Mouse (Mus musculus): ENCODE results near the gene Pde6g. TPM values are rescaled to one million over a fixed set of nuclear protein-coding genes. Genes with fewer than 3 reads are reported as not detected.
A peak's percentile ranks its signal among the peaks of the same experiment; 100 is the strongest.

The Pde6g gene
- polyA plus RNA-seq, 1 experiment from 2014 or later, result 0.27 TPM

- H3K9ac ChIP-seq, result no peak overlapping the region
- H3K27me3 ChIP-seq (replicated peaks), result no peaks in the 10 kb centered on the region
- no peak overlapping the region for H3K27ac ChIP-seq
- H3K9me3 ChIP-seq, result no peaks in the 10 kb centered on the region
- H3K4me2 ChIP-seq (replicated peaks), result no peak overlapping the region
- no peak for ATAC-seq (ENCODE audit: low FRiP score, low read depth)
- H3K36me3 ChIP-seq, result peaks cover 56% of the 10 kb centered on the region
- 92% methylated on average over 5 of the region's 5 CpGs for WGBS
- H3K4me3 ChIP-seq, result no peak overlapping the region
- H3K4me1 ChIP-seq, result peaks cover 25% of the 10 kb centered on the region
Measured at GRCm38 (mm10) chr11:120464365-120464764, 11.1 kb upstream of the Pde6g start.

GRCm38 (mm10) chr11:120463536-120463935 is 10.2 kb upstream of the Pde6g start:
- H3K9me3 ChIP-seq, result no peaks in the 10 kb centered on the region
- H3K4me1 ChIP-seq, result peaks cover 23% of the 10 kb centered on the region
- H3K4me2 ChIP-seq (replicated peaks), result no peak overlapping the region
- no peak overlapping the region for H3K9ac ChIP-seq
- H3K4me3 ChIP-seq, result no peak overlapping the region
- WGBS, result 96% methylated on average over 2 of the region's 2 CpGs
- H3K27me3 ChIP-seq (replicated peaks), result no peaks in the 10 kb centered on the region
- H3K27ac ChIP-seq, result no peak overlapping the region
- peaks cover 53% of the 10 kb centered on the region for H3K36me3 ChIP-seq
- ATAC-seq (ENCODE audit: low FRiP score, low read depth), result no peak

GRCm38 (mm10) chr11:120458847-120459597 is 5.7 kb upstream of the Pde6g start:
- ATAC-seq (ENCODE audit: low FRiP score, low read depth), result no peak
- Histone ChIP-seq H3K36me3 (peaks cover 41% of the 10 kb centered on the region), H3K9me3 (no peaks in the 10 kb centered on the region), H3K4me2 (replicated peaks) (peak overlapping the region; percentile 95), H3K27ac (no peak overlapping the region), H3K27me3 (replicated peaks) (no peaks in the 10 kb centered on the region), H3K4me1 (peaks cover 16% of the 10 kb centered on the region; the same call in 1 of the 2 replicates), H3K9ac (peak overlapping the region; percentile 95), H3K4me3 (peak overlapping the region; percentile 93)
- 72% methylated on average over 6 of the region's 6 CpGs for WGBS

GRCm38 (mm10) chr11:120457772-120458751 is 4.8 kb upstream of the Pde6g start, which contains the start of the genes Oxld1 and Ccdc137:
Oxld1 (minus strand) TSS chr11:120458068.
Ccdc137 (plus strand) TSS chr11:120458115.
- peaks cover 32% of the 10 kb centered on the region for H3K36me3 ChIP-seq
- peak within 1 kb of the TSS; percentile 95 for H3K4me2 ChIP-seq (replicated peaks)
- no peaks in the 10 kb centered on the region for H3K27me3 ChIP-seq (replicated peaks)
- no peaks in the 10 kb centered on the region for H3K9me3 ChIP-seq
- peak within 1 kb of the TSS; percentile 93 for H3K4me3 ChIP-seq
- peak within 1 kb of the TSS; percentile 62; the same call in 1 of the 2 replicates for H3K27ac ChIP-seq
- WGBS, result 5% methylated on average over 62 of the region's 62 CpGs
- peaks cover 16% of the 10 kb centered on the region; the same call in 1 of the 2 replicates for H3K4me1 ChIP-seq
- peak within 1 kb of the TSS; percentile 95 for H3K9ac ChIP-seq
- ATAC-seq (ENCODE audit: low FRiP score, low read depth), result peak; percentile 86

- Histone ChIP-seq H3K36me3 (peaks cover 26% of the 10 kb centered on the region), H3K27me3 (replicated peaks) (no peaks in the 10 kb centered on the region), H3K4me2 (replicated peaks) (peak overlapping the region; percentile 95), H3K9ac (peak overlapping the region; percentile 95), H3K4me1 (peaks cover 16% of the 10 kb centered on the region; the same call in 1 of the 2 replicates), H3K9me3 (no peaks in the 10 kb centered on the region), H3K27ac (peak overlapping the region; percentile 62; the same call in 1 of the 2 replicates), H3K4me3 (peak overlapping the region; percentile 93)
- WGBS, result 36% methylated on average over 14 of the region's 14 CpGs
- no peak for ATAC-seq (ENCODE audit: low FRiP score, low read depth)
Measured at GRCm38 (mm10) chr11:120457370-120457769, 4.1 kb upstream of the Pde6g start.

- H3K27ac ChIP-seq, result no peak overlapping the region
- peaks cover 16% of the 10 kb centered on the region; the same call in 1 of the 2 replicates for H3K4me1 ChIP-seq
- H3K27me3 ChIP-seq (replicated peaks), result no peaks in the 10 kb centered on the region
- H3K9ac ChIP-seq, result no peak overlapping the region
- 93% methylated on average over 7 of the region's 7 CpGs for whole genome bisulfite sequencing
- peaks cover 7% of the 10 kb centered on the region for H3K36me3 ChIP-seq
- no peak overlapping the region for H3K4me3 ChIP-seq
- H3K4me2 ChIP-seq (replicated peaks), result no peak overlapping the region
- no peaks in the 10 kb centered on the region for H3K9me3 ChIP-seq
- ATAC-seq (ENCODE audit: low FRiP score, low read depth), result no peak
Measured at GRCm38 (mm10) chr11:120455413-120455812, 2.1 kb upstream of the Pde6g start.

GRCm38 (mm10) chr11:120454965-120455364 is 1.7 kb upstream of the Pde6g start:
- Histone ChIP-seq H3K4me2 (replicated peaks) (no peak overlapping the region), H3K9me3 (no peaks in the 10 kb centered on the region), H3K36me3 (peaks cover 5% of the 10 kb centered on the region), H3K4me3 (no peak overlapping the region), H3K27me3 (replicated peaks) (no peaks in the 10 kb centered on the region), H3K27ac (no peak overlapping the region), H3K9ac (no peak overlapping the region), H3K4me1 (peaks cover 16% of the 10 kb centered on the region; the same call in 1 of the 2 replicates)
- 92% methylated on average over 4 of the region's 4 CpGs for WGBS
- ATAC-seq (ENCODE audit: low FRiP score, low read depth), result no peak

- H3K36me3 ChIP-seq, result no peaks in the 10 kb centered on the region
- 0 out of 2 replicates have a peak, but pooled peaks cover 6% of the 10 kb centered on the region for H3K4me1 ChIP-seq
- H3K27ac ChIP-seq, result no peak overlapping the region
- no peak overlapping the region for H3K9ac ChIP-seq
- 0 out of 2 replicates have a peak, but pooled peaks cover 3% of the 10 kb centered on the region for H3K27me3 ChIP-seq (replicated peaks)
- 83% methylated on average over 3 of the region's 3 CpGs for WGBS
- no peak overlapping the region for H3K4me3 ChIP-seq
- ATAC-seq (ENCODE audit: low FRiP score, low read depth), result no peak
- H3K4me2 ChIP-seq (replicated peaks), result no peak overlapping the region
- H3K9me3 ChIP-seq, result no peaks in the 10 kb centered on the region
Measured at GRCm38 (mm10) chr11:120452246-120452645, 1.1 kb downstream of the Pde6g start.

GRCm38 (mm10) chr11:120447179-120447578 is 6.1 kb downstream of the Pde6g start:
- Histone ChIP-seq H3K36me3 (no peaks in the 10 kb centered on the region), H3K27ac (no peak overlapping the region), H3K9me3 (no peaks in the 10 kb centered on the region), H3K27me3 (replicated peaks) (0 out of 2 replicates have a peak, but pooled peaks cover 3% of the 10 kb centered on the region), H3K4me1 (no peaks in the 10 kb centered on the region), H3K9ac (no peak overlapping the region), H3K4me2 (replicated peaks) (no peak overlapping the region), H3K4me3 (no peak overlapping the region)
- no peak for ATAC-seq (ENCODE audit: low FRiP score, low read depth)
- WGBS, result 85% methylated on average over 7 of the region's 7 CpGs

- H3K9ac ChIP-seq, result no peak overlapping the region
- 0 out of 2 replicates have a peak, but pooled peaks cover 3% of the 10 kb centered on the region for H3K27me3 ChIP-seq (replicated peaks)
- H3K4me3 ChIP-seq, result no peak overlapping the region
- ATAC-seq (ENCODE audit: low FRiP score, low read depth), result no peak
- no peaks in the 10 kb centered on the region for H3K4me1 ChIP-seq
- no peaks in the 10 kb centered on the region for H3K9me3 ChIP-seq
- H3K27ac ChIP-seq, result no peak overlapping the region
- no peak overlapping the region for H3K4me2 ChIP-seq (replicated peaks)
- 85% methylated on average over 3 of the region's 3 CpGs for WGBS
- no peaks in the 10 kb centered on the region for H3K36me3 ChIP-seq
Measured at GRCm38 (mm10) chr11:120445475-120445874, 7.8 kb downstream of the Pde6g start.

- ATAC-seq (ENCODE audit: low FRiP score, low read depth), result no peak
- Histone ChIP-seq H3K4me2 (replicated peaks) (no peak overlapping the region), H3K36me3 (no peaks in the 10 kb centered on the region), H3K27me3 (replicated peaks) (0 out of 2 replicates have a peak, but pooled peaks cover 3% of the 10 kb centered on the region), H3K4me3 (no peak overlapping the region), H3K27ac (no peak overlapping the region), H3K4me1 (no peaks in the 10 kb centered on the region), H3K9me3 (no peaks in the 10 kb centered on the region), H3K9ac (no peak overlapping the region)
- WGBS, result 72% methylated on average over 6 of the region's 6 CpGs
Measured at GRCm38 (mm10) chr11:120444106-120444505, 9.2 kb downstream of the Pde6g start.
